Mouse (Mus musculus) embryo, embryonic 10.5 days (tissue): ENCODE measurements around the gene Zfp36.
A peak's percentile ranks its signal among the peaks of the same experiment; 100 is the strongest.

Experiments used
- DNase-seq: peaks from one replicate; pipeline ENCODE4 v3.0.0-alpha.2; 2015; ENCODE audit warnings: low spot score

The Zfp36 gene

DNA sequence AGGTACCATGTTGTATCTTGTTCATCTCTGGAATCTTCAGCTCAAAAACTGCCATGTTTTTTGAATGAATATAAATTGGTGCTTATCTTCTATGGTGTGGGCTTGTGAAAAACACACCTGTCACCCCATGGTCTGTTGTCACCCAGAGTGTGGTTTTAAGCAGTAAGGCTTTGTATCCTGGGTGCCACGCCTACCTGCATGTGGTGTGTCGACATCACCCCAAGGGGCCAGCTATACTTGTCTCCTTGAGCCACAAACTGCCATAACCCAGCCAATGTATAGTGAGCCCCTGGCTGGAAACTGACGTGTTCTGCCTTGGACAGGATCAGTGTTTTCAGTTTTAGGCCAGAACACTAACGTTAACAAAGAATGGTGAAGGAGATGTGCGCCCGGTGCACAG lies 4.1 kb upstream of the Zfp36 start:
- no peak for DNase-seq

DNA sequence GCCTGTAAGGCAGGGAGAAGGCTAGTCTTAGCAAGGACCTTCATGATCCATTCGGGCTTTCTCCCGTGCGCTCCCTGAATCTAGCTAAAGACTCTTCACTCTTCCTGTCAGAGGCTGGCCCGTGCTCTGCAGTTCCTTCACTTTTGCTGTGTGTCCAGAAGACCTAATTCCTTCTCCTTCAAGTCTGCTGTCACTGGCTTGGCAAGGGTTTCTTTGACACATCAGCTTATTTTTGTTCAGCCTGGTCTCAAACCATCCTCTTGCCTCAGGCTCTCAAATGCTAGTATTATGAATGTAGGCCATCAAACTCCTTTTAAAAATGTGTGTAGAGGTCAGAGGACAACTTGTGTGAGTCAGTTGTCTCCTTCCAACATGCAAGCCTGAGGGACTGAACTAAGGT lies 3.6 kb upstream of the Zfp36 start:
- no peak for DNase-seq

- no peak for DNase-seq
Observed at GRCm38 (mm10) chr7:28382981-28383396, 2.9 kb upstream of the Zfp36 start.

- DNase-seq: peak; percentile 21
Observed at GRCm38 (mm10) chr7:28382347-28382951, 2.4 kb upstream of the Zfp36 start.

GRCm38 (mm10) chr7:28381938-28382337 lies 1.9 kb upstream of the Zfp36 start:
- DNase-seq: peak; percentile 86

DNA sequence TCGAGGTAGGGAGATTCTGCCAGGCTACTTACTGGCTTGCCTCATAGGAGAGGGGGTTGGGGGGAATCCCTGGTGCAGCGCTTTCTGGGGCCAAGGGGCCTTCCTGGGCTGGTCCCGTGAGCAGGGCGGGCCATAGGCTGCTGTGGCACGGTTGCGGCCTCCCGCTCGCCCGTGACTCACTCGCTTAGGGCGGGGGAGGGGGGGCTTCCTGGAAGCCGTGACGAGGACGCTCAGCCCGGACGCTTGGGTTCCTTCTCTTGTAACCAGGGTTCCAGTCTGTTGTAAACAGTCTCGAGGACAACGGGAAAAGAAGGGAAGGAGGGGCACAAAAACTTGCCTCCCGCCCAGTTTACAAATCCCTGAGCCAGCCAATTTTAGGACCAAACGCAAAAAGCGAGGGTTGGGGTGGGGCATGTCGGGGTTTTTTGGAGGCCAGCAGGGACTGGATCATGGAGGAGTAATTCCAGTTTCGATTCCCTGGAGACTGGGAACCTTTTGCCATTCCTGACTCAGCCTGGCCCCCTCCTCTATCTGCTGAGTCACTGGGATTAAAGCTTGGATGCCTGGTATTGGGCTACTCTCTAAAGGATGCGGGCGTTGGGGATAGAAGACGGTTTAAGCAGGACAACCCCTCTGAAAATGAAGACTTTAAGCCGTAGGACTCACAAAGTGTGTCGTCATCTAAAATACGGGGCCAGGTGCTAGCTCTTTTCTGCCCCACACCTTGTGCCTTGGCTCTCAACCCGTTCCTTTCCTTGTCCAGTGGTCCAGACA lies 1.2 kb upstream of the Zfp36 start:
- DNase-seq: peak; percentile 74

DNA sequence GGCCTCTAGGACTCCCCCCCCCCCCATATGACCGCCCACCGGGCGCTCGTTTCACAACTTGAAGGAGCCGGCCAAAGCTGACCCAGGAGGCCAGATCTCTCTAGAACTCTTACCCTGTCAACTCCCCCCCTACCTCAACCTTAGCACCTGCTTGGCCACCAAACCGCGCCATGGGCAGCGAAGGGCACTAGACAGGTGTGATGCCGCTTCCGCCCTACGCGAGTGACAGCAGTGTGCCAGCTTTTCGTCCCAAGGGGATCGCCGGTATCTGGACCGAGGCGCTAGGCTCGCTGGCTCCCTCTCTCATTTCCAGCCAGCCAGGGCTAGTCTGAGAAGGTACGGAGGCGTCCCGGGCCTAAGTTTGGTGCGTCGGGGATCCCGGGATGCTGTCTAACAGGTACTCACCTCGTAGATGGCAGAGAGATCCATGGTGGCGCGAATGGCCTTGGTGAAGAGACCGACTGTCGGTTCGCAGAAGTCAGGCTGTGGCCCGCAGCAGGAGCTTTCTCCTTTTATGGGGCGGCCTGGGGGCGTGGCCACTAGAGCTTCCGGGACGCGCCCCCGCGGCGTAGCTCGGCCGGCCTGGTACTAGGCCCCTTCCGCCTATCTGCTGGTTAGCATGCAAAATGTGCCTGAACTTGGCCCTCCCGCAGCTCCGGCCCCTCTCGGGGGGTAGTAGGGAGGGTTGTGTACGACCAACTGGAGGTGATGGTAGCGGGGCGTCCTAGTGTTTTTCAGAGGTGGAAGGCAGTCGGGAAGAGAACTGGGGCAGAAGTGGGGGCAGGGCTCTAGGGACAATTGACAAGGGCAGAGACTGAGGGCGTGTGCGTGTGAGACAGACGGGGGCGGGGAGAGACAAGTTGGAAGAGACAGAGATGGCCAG lies 1.0 kb downstream of the Zfp36 start:
- DNase-seq: peak; percentile 93

GRCm38 (mm10) chr7:28378066-28378690 lies 1.9 kb downstream of the Zfp36 start:
- DNase-seq: peak; percentile 10

DNA sequence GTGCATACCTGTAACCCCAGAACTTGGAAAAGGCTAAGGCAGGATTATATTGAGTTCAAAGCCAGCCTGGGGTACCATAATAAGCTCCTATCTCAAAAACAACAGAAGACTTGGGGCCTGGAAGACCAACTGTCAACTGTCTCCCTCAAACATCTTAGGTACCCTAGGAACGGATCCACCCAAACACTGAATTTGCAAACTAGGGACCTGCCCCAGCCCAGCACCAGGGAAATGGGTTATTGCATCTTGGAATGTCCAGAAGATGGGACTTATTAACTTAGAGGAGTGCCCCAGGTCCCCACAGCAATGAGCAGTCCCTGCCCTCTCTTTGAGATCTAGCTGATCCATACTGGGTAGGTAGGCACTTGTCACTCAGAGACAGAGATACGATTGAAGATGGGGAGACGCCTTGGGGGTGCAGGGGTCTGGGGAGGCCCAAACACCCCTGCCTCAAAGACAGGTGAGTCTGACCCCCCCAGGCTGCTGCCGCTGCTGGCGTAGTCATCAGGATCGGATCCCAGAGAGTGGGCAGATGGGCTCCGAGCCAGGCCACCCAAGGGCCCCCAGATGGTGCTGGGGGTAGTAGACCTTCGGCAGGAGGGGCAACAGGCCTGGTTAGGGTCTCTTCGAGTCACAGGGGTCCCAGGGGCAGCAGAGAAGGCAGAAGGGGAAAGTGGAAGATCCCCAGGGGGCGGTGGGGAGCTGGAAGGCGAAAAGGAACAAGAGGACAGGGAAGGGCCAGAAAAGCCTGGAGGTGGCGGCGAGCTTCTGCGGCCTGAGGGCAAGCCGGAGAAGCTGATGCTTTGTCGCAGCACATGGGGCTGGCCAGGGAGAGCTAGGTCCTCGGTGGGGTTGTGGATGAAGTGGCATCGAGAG lies 2.6 kb downstream of the Zfp36 start:
- DNase-seq: no peak

DNA sequence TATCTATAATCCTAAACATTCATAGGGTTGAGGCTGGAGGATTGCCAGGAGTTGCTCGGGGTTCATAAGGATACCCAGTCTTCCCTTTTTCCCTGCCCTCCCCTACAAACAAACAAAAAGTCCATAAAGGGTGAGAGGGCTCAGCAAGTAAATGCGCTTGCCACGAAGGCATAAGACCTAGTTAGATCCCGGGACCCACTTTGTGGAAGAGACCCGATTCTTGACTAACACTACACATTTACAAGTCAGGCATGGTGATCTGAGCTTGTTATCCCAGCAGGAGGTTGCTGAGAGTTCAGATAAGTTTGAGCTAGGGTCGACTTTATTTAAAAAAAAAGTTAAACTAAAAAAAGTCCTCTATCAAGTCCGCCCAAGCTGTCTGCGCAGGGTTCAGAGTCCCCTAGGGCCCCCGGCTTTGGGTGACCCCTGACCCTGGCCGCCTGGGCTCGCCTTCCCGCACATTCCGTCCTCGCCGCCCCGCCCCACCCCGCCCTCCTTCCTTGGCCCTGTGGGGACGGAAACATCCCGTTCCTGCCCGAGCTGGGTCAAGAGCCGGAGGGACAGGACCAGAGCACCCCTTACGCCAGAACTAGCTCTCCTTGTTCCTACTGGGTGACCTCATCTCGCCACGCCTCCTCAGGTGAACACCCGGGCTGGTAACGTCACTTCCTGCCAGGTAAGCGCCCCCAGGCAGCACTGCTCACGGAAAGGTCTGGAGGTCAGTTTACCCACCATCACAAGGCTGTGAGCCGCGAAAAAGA lies 3.9 kb downstream of the Zfp36 start:
- peak; percentile 72 for DNase-seq

- peak; percentile 96 for DNase-seq
Observed at GRCm38 (mm10) chr7:28375176-28375921, 4.7 kb downstream of the Zfp36 start.

DNA sequence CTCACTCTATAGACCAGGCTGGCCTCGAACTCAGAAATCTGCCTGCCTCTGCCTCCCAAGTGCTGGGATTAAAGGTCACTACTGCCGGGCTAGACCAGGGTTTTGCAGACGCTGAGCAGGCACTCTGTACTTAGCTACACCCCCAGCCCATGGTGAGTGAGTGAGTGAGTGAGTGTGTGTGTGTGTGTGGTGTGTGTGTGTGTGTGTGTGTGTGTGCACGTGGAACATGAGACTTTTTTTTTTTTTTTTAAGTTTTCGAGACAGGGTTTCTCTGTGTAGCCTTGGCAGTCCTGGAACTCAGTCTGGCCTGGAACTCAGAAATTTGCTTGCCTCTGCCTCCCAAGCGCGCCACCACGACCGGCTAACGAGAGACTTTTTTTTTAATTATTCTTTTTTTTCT lies 5.4 kb downstream of the Zfp36 start:
- no peak for DNase-seq

DNA sequence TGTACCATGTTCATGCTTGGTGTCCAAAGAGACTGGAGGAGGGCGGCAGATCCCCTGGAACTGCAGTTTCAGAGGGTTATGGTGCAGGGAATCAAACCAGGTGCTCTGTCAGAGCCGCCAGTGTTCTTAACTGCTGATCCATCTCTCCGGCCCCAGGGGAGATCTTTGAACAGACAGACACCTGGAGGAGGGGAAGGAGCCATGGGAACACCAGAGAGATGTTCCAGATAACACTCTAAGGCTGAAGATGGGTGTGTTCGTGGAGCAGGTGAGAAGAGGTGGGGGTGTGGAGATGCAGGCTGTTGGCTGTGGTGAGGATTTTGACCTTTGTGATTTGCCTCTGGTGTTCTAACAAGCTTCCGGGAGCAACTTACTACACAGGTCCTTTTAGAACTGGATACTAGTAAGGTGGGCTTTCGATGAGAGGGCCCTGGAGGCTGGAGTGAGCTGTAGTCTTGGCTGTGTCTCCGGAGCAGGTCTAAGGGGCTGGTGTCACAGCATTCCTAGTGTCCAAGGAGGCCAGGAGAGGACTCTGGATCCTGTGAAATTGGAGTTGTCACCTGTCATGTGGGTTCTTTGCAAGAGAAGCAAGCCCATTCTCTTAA lies 6.1 kb downstream of the Zfp36 start:
- no peak for DNase-seq

DNA sequence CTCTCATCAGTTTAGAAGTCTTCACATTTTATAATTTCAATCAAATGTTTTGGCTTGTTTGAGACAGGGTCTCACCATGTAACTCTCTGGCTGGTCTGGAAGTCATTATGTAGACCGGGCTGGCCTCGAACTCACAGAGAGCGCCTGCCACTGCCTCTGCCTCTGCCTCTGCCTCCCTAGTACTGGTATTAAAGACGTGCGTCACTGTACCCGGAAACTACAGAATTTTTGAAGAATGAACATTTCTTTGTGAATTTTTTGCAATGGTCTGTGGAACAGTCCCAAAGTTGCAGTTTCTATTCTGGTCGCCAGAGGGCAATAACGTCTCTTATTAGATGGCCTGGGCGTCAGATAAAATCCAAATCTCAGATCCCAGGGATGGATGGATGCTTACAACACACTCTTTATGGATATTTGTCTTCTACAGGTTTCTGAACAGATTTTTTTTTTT lies 6.9 kb downstream of the Zfp36 start:
- DNase-seq: peak; percentile 95

- DNase-seq: peak; percentile 100
Observed at GRCm38 (mm10) chr7:28372251-28373108, 7.6 kb downstream of the Zfp36 start, which contains the start of gene Plekhg2. Plekhg2 (minus strand) TSS chr7:28372599.

DNA sequence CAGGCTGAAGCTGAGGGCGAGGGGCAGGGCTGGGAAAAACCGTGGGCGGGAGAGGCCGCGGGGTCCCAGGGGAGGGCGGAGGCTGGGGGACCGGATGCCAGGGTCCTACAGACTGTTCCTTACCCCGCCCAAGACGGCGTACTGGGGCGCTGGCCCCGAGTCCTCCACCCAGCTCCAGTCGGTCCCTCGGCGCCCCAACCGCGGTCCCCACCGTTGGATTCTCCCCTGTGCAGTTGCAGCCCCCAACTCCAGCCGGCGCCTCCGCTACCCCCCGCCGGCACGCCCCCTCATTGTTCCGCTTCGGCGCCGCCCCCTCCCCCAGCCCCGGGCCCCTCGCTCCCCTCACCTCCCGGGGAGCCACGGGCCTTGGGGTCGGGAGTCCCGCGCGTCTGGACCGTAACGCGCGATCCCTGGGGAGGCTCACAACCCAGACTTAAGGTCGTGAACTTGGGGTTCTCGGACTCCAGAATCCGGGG lies 8.5 kb downstream of the Zfp36 start:
- peak; percentile 72 for DNase-seq

- no peak for DNase-seq
Observed at GRCm38 (mm10) chr7:28370977-28371513, 9.0 kb downstream of the Zfp36 start.

DNA sequence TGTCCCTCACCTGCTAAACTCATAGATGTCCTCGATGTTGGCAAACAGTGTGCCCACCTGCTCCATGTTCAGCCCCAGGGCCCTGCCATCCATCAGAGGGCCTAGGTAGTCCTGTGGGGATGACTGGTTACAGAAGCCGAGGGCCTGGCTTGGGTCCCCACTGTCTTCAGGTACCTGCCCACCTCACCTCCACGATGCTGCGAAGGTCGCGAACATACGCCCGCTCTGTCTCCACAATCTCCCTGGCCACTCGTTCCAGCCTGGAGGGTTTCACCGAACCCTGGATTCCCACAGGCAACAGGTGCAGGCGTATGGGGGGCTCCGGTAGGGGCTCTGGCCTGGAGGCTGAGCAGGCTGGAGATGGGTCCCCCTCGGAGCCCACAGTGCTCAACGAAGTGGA lies 10.0 kb downstream of the Zfp36 start:
- no peak for DNase-seq
